ENCODE assay signal across 17 mouse cellular contexts in the genomic region with DNA sequence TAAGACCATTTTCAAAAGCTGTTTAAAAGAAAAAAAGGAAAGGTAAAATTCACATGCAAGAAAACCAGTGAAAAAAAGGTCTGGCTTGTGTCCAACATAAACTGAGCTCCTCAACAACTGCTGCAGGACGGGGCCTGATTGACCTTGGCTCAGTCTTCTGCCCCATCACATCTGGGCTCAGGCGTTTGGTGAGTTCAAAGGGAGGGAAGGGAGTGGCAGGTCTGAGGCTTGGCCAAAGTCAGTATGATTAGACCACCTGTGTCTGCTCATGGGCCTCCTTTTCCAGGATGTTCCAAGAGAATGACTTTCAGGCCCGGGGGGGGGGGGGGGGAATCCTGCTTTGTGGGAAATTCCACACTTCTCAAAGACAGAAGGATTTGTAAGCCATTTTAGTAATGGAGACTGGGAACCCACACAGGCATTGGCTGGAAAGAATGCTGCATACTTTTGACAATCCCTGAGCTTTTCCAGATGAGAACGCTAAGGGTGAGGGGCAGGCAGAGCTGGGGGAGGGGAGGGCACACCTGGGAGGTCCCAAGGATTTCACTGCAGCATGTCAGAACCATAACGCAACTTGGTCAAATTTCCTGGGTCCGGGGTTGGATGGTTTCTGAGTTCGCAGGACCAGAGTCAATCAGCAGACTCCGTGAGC. TPM values are rescaled to one million over a fixed set of nuclear protein-coding genes. Genes with fewer than 3 reads are reported as not detected.
A peak's percentile ranks its signal among the peaks of the same experiment; 100 is the strongest.
DNase-seq lines count a peak whose midpoint lies in the region; ATAC-seq lines count a peak whose summit lies in the region.
"Had no signal": no experiment of that assay in that cellular context is flagged by ENCODE, and none has a peak within 500 bp of the region (broad histone marks: within the 10 kb centered on the region; RNA-seq: fewer than 3 reads in every experiment).

No protein-coding gene starts in this region.

- no peak overlapping the region for H3K9ac ChIP-seq in midbrain, embryonic 11.5 days (ENCODE audit: low read length)
- no peak overlapping the region for H3K9ac ChIP-seq in midbrain, embryonic 16.5 days (ENCODE audit: low read depth, low read length)
- H3K9ac ChIP-seq: hindbrain, embryonic 12.5 days; liver, embryonic 12.5 days; midbrain, embryonic 13.5 days had no signal

- no peak overlapping the region for H3K27ac ChIP-seq in midbrain, embryonic 11.5 days (ENCODE audit: low read depth, low read length)
- H3K27ac ChIP-seq in midbrain, embryonic 16.5 days (ENCODE audit: low read length): no peak overlapping the region
- H3K27ac ChIP-seq: hindbrain, embryonic 12.5 days; liver, embryonic 12.5 days; midbrain, embryonic 13.5 days had no signal

- H3K4me2 ChIP-seq in midbrain, embryonic 11.5 days: no peak overlapping the region
- no peak overlapping the region for H3K4me2 ChIP-seq in midbrain, embryonic 16.5 days (ENCODE audit: low read length)
- H3K4me2 ChIP-seq: hindbrain, embryonic 12.5 days; liver, embryonic 12.5 days; midbrain, embryonic 13.5 days had no signal

- no peak for ATAC-seq in midbrain, embryonic 11.5 days (ENCODE audit: low FRiP score)
- ATAC-seq in midbrain, embryonic 16.5 days: no peak
- ATAC-seq: intestine, embryonic 16.5 days; liver, embryonic 12.5 days; midbrain, embryonic 13.5 days had no signal

- no peaks in the 10 kb centered on the region for H3K4me1 ChIP-seq in midbrain, embryonic 11.5 days (ENCODE audit: control insufficient read depth, insufficient read depth, low read length)
- no peaks in the 10 kb centered on the region for H3K4me1 ChIP-seq in midbrain, embryonic 16.5 days (ENCODE audit: control insufficient read depth, insufficient read depth, low read length)
- H3K4me1 ChIP-seq: midbrain, embryonic 13.5 days had no signal

- no peaks in the 10 kb centered on the region for H3K36me3 ChIP-seq in midbrain, embryonic 11.5 days (ENCODE audit: control insufficient read depth, insufficient read depth, low read length)
- no peaks in the 10 kb centered on the region for H3K36me3 ChIP-seq in midbrain, embryonic 16.5 days (ENCODE audit: control insufficient read depth, insufficient read depth, low read length)
- H3K36me3 ChIP-seq: hindbrain, embryonic 12.5 days; liver, embryonic 12.5 days; midbrain, embryonic 13.5 days had no signal

- no peaks in the 10 kb centered on the region for H3K9me3 ChIP-seq in midbrain, embryonic 11.5 days (ENCODE audit: control insufficient read depth, low read length)
- peaks cover 6% of the 10 kb centered on the region; the same call in 1 of the 2 replicates for H3K9me3 ChIP-seq in midbrain, embryonic 16.5 days (replicated peaks; ENCODE audit: control insufficient read depth, low read length, poor library complexity, severe bottlenecking)
- H3K9me3 ChIP-seq: liver, embryonic 12.5 days; midbrain, embryonic 13.5 days had no signal

- H3K4me3 ChIP-seq in midbrain, embryonic 11.5 days (ENCODE audit: low read depth, low read length): no peak overlapping the region
- no peak overlapping the region for H3K4me3 ChIP-seq in midbrain, embryonic 16.5 days (ENCODE audit: low read depth, low read length)
- H3K4me3 ChIP-seq: hindbrain, embryonic 12.5 days; liver, embryonic 12.5 days; midbrain, embryonic 13.5 days had no signal

- peak; percentile 10 for DNase-seq in embryo, embryonic 10.5 days (ENCODE audit: low spot score)
- no peak for DNase-seq in embryo, embryonic 9.5 days (ENCODE audit: extremely low spot score)
- peak; percentile 45 for DNase-seq in midbrain, embryonic 11.5 days (ENCODE audit: low spot score, missing footprints)
- peak; percentile 39 for DNase-seq in forelimb bud, embryonic 11.5 days (ENCODE audit: low read depth, low spot score)
- DNase-seq in c-Kit-positive CD71-positive TER-119-positive erythroid progenitor cells, embryonic 14.5 days (ENCODE audit: low spot score): no peak
- no peak for DNase-seq in gastrocnemius, postnatal 25 days
- DNase-seq in neural tube, embryonic 10.5 days (ENCODE audit: extremely low spot score, low spot score): no peak
- DNase-seq: cerebellum, adult 8-10 months; gastrocnemius, postnatal 10 days; heart, postnatal 10 days; kidney, postnatal 36 days; layer of hippocampus, adult 9-11 months had no signal

- 74% methylated on average over 8 of the region's 8 CpGs for WGBS in midbrain, embryonic 11.5 days
- WGBS in midbrain, embryonic 16.5 days: 66% methylated on average over 8 of the region's 8 CpGs

- H3K27me3 ChIP-seq in midbrain, embryonic 11.5 days (ENCODE audit: control insufficient read depth, insufficient read depth, low read length): no peaks in the 10 kb centered on the region
- H3K27me3 ChIP-seq in midbrain, embryonic 16.5 days (ENCODE audit: control insufficient read depth, insufficient read depth, low read depth, low read length): no peaks in the 10 kb centered on the region
- H3K27me3 ChIP-seq: hindbrain, embryonic 12.5 days; midbrain, embryonic 13.5 days had no signal

RNA-seq across cellular contexts. Expression of a gene that starts 30.8 kb away (rescaled TPM):
- polyA plus RNA-seq in midbrain, embryonic 11.5 days (2014; fragmentation: Nextera tagmentation; extraction: Ambion mirVana): 189 and 206 TPM in 2 replicates
- polyA plus RNA-seq in midbrain, embryonic 16.5 days (2015; fragmentation: Nextera tagmentation; extraction: Ambion mirVana): 190 and 199 TPM in 2 replicates
- 10 to 100 TPM; 39.0 to 39.1 TPM for total RNA-seq in gastrocnemius, postnatal 25 days (2021)

Comparison
In these comparisons a context has a peak if more than half of its experiments do, and no peak if none do; other contexts are left out.
1. DNase-seq: peak in embryo, embryonic 10.5 days (single experiment), midbrain, embryonic 11.5 days (single experiment) and forelimb bud, embryonic 11.5 days (single experiment); none in embryo, embryonic 9.5 days (single experiment), c-Kit-positive CD71-positive TER-119-positive erythroid progenitor cells, embryonic 14.5 days (single experiment), gastrocnemius, postnatal 25 days (single experiment) and neural tube, embryonic 10.5 days (single experiment).